Mouse (Mus musculus): ENCODE results near the gene Vgll4.
"Not testable (repeated sequence)": the region's sequence is repeated elsewhere in the genome, so short reads cannot be mapped to it uniquely, and the experiment has no call there.

Vgll4 gene

GRCm38 (mm10) chr6:114936941-114937313 is 32.9 kb downstream of the Vgll4 start:
- DNase-seq (ENCODE audit: low spot score): no peak

GRCm38 (mm10) chr6:114936297-114936940 is 33.4 kb downstream of the Vgll4 start:
- no peak for DNase-seq (ENCODE audit: low spot score)

- no peak for DNase-seq (ENCODE audit: low spot score)
Observed at GRCm38 (mm10) chr6:114935362-114935761, 34.4 kb downstream of the Vgll4 start.

DNA sequence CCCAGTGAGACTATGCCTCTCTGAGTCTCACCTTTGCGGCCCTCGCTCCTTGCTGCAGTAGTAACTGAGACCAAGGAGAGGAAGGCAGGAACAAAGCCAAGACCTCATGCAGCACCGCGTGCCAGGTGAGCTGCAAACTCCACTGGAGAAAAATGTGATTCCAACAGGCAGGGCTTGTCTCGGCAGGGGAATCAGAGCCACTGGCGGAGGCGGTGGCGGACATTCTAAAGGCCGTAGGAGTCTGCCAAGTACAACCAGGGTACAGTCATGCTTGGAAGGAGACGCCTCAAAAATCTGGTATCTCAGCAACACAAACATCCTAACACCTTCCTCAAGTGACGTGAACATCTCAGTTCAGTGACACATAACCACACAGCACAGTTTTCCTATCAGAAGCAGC is 35.7 kb downstream of the Vgll4 start:
- no peak for DNase-seq (ENCODE audit: low spot score)

- no peak for DNase-seq (ENCODE audit: low spot score)
Observed at GRCm38 (mm10) chr6:114932991-114933392, 36.8 kb downstream of the Vgll4 start.

DNA sequence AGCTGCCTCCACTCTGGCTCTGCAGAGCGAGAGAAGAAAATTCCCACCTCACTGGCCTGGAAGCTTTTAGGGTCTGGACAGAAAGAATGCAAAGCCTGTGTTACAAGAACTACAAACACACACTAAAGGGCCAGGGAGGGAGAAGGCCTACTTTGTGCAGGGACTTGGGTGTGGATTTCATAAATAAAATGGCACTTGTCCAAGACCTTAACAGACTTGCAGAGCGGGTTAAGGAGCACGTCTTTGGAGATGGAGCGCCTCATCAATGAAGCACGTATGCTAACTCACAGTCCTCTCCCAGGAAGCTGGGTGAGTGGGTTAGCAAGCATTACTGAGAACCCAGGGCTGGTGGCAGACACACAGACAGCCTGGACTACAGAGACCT is 37.7 kb downstream of the Vgll4 start:
- DNase-seq (ENCODE audit: low spot score): no peak

DNA sequence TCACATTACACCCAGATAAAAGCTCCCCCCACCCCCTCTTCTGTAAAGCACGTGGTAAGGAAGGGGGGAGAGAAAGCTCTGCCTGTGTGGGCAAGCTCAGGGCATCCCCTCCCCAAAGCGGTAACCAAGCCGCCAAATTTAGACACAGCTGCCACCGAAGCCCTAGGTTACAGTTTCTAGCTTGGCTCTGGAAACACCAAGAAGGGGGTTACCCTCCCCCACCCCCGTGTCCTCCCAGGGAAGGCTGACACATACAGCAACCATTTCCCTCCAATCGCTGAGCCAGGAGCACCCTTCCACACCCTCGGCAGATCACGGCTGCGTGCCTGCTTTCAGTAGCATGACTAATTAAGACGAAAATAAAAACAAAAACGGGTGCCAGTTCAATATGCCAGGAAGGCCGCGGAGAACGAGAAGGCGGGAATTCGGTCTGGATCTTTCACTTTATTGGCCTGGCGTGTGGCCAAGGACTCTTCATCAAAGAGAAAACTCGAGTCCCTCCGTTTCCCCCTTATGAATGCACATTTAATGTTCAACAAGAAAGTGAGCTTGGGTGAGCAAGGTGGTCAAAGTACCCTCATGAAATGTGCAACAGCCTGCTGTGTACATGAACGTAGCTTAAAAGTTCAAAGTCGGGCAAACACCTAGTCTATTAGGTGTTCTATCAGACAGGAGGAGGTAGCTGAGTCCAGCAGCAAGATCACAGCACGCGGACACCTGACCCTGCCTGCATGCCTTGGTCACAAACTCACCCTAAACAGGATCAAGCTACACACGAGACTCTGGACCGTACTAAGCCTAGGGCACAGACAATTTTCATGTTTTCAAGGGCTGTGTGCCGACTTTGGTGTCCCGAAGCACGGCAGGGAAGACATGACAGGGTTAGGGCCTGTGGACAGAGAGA is 38.3 kb downstream of the Vgll4 start:
- DNase-seq (ENCODE audit: low spot score): peak; percentile 26

GRCm38 (mm10) chr6:114930646-114931045 is 39.1 kb downstream of the Vgll4 start:
- DNase-seq (ENCODE audit: low spot score): no peak

DNA sequence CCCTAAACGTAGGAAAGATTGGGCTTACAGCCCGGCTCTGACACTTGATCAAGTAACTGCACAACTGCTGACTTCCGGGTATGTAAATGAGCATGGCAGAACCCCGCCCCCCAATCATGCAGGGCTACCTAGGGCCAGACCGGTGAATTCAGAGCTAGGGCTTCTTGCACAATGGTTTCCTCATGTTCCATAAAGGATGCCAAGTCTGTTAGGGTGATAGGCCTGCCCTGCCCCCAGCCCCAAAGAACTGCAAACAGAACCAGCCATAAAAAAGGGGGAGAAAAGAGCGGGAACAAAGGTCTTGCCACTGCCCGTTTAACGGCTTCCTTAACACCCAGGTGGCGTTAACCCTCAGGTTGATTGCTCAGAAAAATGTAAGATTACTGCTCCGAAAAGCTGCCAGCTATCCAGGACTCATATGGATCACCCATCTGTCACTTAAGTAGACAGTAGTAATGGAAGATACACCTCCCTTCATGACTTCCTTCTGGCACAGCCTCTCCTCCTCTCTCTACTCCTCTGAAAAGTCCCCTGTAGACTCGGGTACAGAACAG is 39.7 kb downstream of the Vgll4 start:
- peak; percentile 35 for DNase-seq (ENCODE audit: low spot score)

- no peak for DNase-seq (ENCODE audit: low spot score)
Observed at GRCm38 (mm10) chr6:114929346-114929745, 40.4 kb downstream of the Vgll4 start.

- peak; percentile 69 for DNase-seq (ENCODE audit: low spot score)
Observed at GRCm38 (mm10) chr6:114928462-114928861, 41.3 kb downstream of the Vgll4 start.

GRCm38 (mm10) chr6:114927400-114927799 is 42.4 kb downstream of the Vgll4 start:
- DNase-seq (ENCODE audit: low spot score): no peak

GRCm38 (mm10) chr6:114926369-114927157 is 43.2 kb downstream of the Vgll4 start:
- DNase-seq (ENCODE audit: low spot score): no peak

- no peak for DNase-seq (ENCODE audit: low spot score)
Observed at GRCm38 (mm10) chr6:114925196-114925595, 44.6 kb downstream of the Vgll4 start.

DNA sequence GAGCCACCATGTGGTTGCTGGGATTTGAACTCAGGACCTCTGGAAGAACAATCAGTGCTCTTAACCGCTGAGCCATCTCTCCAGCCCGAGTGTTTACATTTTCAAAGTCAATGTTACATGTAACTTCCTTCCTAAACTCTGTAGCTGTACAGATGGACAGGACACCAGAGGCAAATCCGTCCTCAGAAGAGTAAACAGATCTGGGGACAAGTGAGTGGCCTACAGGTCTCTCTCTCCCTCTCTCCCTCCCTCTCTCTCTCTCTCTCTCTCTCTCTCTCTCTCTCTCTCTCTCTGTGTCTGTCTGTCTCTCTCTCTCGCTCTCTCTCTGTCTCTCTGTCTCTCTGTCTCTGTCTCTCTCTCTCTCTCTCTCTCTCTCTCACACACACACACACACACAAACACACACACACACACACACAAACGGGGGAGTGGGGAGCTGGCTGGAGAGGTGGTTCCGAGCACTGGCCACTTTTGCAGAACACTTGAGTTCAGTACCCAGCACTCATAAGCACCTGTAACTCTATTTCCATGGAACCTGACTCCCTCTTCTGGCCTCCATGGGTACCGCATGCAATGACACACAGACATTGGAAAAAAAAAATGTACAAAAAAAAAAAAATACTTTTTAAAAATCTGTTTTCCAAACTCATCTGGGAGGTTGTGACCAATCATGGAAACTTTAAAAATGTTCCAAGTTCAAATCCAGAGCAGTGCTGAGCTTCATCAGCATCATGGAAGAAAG is 47.3 kb downstream of the Vgll4 start:
- DNase-seq (ENCODE audit: low spot score): not testable (repeated sequence)

DNA sequence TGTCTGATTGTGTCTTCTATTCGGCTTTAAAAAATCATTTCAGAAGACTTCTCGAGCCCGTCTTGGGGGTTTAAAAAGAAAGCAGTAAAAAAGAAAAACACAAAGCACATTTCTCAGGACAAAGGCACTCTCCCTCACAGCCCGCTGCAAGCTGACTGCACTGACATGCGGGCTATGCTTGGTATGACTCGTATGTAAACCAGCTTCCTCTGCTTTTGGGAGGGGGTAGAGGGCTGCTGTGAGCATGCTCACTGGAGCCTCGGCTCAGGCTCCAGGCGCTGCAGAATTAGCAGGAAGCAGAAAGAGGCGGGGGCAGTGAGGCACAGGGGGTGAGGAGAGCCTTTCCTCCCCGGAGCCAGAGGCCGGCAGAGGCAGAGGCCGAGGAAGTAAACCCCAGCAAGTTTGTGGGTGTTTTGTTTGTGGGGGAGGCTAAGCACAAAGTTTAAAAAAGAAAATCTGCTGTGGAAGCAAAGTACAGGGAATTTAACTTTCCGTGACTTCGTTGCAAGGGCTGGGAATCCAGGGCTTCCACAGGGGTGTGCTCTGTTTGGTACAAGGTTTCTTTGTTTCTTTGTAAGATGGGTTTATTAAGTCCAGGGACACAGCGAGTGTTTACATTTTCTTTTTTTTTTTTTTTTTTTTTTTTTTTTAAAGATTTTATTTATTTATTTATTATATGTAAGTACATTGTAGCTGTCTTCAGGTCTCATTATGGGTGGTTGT is 48.0 kb downstream of the Vgll4 start:
- DNase-seq (ENCODE audit: low spot score): peak; percentile 64

GRCm38 (mm10) chr6:114920523-114921445 is 49.0 kb downstream of the Vgll4 start:
- DNase-seq (ENCODE audit: low spot score): no peak

DNA sequence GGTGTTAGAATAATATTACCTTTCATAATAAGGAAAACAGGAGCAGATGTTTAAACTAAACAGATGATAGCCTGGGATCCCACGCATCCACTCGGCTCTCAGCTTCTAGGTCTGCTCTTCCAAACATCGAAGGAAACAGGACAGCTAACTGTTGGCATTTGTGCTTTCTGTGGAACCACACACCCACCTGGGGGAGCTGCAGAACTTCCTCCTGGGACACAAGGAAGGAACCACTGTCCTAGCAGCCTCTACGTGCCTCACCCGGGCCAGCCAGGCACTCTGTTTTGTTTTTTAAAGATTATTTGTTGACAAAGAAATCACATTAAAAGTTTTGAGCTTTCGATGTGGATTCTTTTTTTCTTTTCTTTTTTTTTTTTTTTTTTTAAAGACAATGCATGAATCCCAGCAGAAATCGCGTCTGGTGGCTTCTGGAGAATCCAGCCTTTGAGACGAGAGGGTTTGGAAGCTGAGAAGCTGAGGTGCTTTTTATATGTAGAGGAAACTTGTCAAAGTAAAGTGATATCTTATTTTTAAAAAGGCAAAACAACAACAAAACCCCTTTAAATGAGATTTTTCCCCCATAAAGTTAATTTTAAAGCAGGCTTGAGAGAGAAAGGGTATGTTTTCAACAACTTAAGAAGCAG is 50.0 kb downstream of the Vgll4 start:
- no peak for DNase-seq (ENCODE audit: low spot score)

- DNase-seq (ENCODE audit: low spot score): no peak
Observed at GRCm38 (mm10) chr6:114918994-114919393, 50.8 kb downstream of the Vgll4 start.
